9 mouse cellular contexts compared by ENCODE assay signal in genomic region chr17:52569584-52570270, GRCm38 (mm10). TPM values are rescaled to one million over a fixed set of nuclear protein-coding genes. Genes with fewer than 3 reads are reported as not detected.
DNase-seq lines count a peak whose midpoint lies in the region; ATAC-seq and TF ChIP-seq lines count a peak whose summit lies in the region.
"Had no signal": no experiment of that assay in that cellular context is flagged by ENCODE, and none has a peak within 500 bp of the region (broad histone marks: within the 10 kb centered on the region; RNA-seq: fewer than 3 reads in every experiment).

No protein-coding gene starts in this region.

- no peak overlapping the region for H3K4me3 ChIP-seq in layer of hippocampus, adult 2 months
- H3K4me3 ChIP-seq in hindbrain, embryonic 13.5 days: no peak overlapping the region
- H3K4me3 ChIP-seq in intestine, embryonic 15.5 days (replicated peaks): no peak overlapping the region
- H3K4me3 ChIP-seq: limb, embryonic 13.5 days had no signal

- 75% methylated on average over 4 of the region's 4 CpGs for WGBS in hindbrain, embryonic 13.5 days
- WGBS in intestine, embryonic 15.5 days: 69% methylated on average over 4 of the region's 4 CpGs

- peak; percentile 91 for ATAC-seq in hindbrain, embryonic 13.5 days (ENCODE audit: low FRiP score)
- ATAC-seq in intestine, embryonic 15.5 days: no peak

- H3K36me3 ChIP-seq in hindbrain, embryonic 13.5 days: no peaks in the 10 kb centered on the region
- no peaks in the 10 kb centered on the region for H3K36me3 ChIP-seq in intestine, embryonic 15.5 days
- H3K36me3 ChIP-seq: limb, embryonic 13.5 days had no signal

- H3K4me2 ChIP-seq in hindbrain, embryonic 13.5 days: no peak overlapping the region
- H3K4me2 ChIP-seq in intestine, embryonic 15.5 days (replicated peaks): no peak overlapping the region
- H3K4me2 ChIP-seq: limb, embryonic 13.5 days had no signal

- TF ChIP-seq CTCF in layer of hippocampus, adult 2 months (conservative IDR thresholded peaks at IDR 0.05): peak; percentile 75

- no peaks in the 10 kb centered on the region for H3K9me3 ChIP-seq in hindbrain, embryonic 13.5 days
- no peaks in the 10 kb centered on the region for H3K9me3 ChIP-seq in intestine, embryonic 15.5 days
- H3K9me3 ChIP-seq: limb, embryonic 13.5 days had no signal

- no peak overlapping the region for H3K9ac ChIP-seq in hindbrain, embryonic 13.5 days
- no peak overlapping the region for H3K9ac ChIP-seq in intestine, embryonic 15.5 days
- H3K9ac ChIP-seq: limb, embryonic 13.5 days had no signal

- DNase-seq in layer of hippocampus, adult 2 months (ENCODE audit: low spot score in 2 of 2): no peak
- no peak for DNase-seq in layer of hippocampus, adult 11-12 months (ENCODE audit: low spot score)
- DNase-seq in R1 (ENCODE audit: low read depth, low spot score): peak; percentile 32
- peak; percentile 13 for DNase-seq in retina, postnatal 7 days (ENCODE audit: low read depth, low spot score)
- DNase-seq in adrenal gland, postnatal 4 days (ENCODE audit: low spot score in 2 of 2): no peak
- DNase-seq in gastrocnemius, postnatal 25 days: no peak

- no peaks in the 10 kb centered on the region for H3K4me1 ChIP-seq in hindbrain, embryonic 13.5 days (replicated peaks)
- H3K4me1 ChIP-seq in intestine, embryonic 15.5 days (replicated peaks): no peaks in the 10 kb centered on the region
- H3K4me1 ChIP-seq: limb, embryonic 13.5 days had no signal

- no peak overlapping the region for H3K27ac ChIP-seq in layer of hippocampus, adult 2 months
- no peak overlapping the region for H3K27ac ChIP-seq in hindbrain, embryonic 13.5 days
- no peak overlapping the region for H3K27ac ChIP-seq in intestine, embryonic 15.5 days
- H3K27ac ChIP-seq: limb, embryonic 13.5 days had no signal

- no peaks in the 10 kb centered on the region for H3K27me3 ChIP-seq in hindbrain, embryonic 13.5 days
- no peaks in the 10 kb centered on the region for H3K27me3 ChIP-seq in intestine, embryonic 15.5 days (replicated peaks)
- H3K27me3 ChIP-seq: limb, embryonic 13.5 days had no signal

RNA-seq across cellular contexts. Expression of gene Kcnh8, which starts 32.8 kb away (rescaled TPM):
- total RNA-seq in layer of hippocampus, adult 2 months (2021): under 1 TPM; 0.33 to 0.56 TPM
- 5.3 and 5.5 TPM in 2 replicates for polyA plus RNA-seq in hindbrain, embryonic 13.5 days (2015; fragmentation: Nextera tagmentation; extraction: Ambion mirVana)
- total RNA-seq in adrenal gland, postnatal 4 days (2021): 1 to 10 TPM in 1 of 2 experiments, under 1 TPM in 1; 0.82 to 1.2 TPM
- total RNA-seq in gastrocnemius, postnatal 25 days (2021): not detected
- polyA plus RNA-seq in intestine, embryonic 15.5 days (2015; fragmentation: Nextera tagmentation; extraction: Ambion mirVana): 0.40 and 0.44 TPM in 2 replicates

Comparison
In these comparisons a context has a peak if more than half of its experiments do, and no peak if none do; other contexts are left out.
1. DNase-seq: peak in R1 (single experiment) and retina, postnatal 7 days (single experiment); none in layer of hippocampus, adult 2 months (0 of 2), layer of hippocampus, adult 11-12 months (single experiment), adrenal gland, postnatal 4 days (0 of 2) and gastrocnemius, postnatal 25 days (single experiment).